Mouse (Mus musculus) cerebellum, adult 9-10 months (tissue): ENCODE measurements around the gene Pgls.

ENCODE experiments used
- DNase-seq: peaks from one replicate; pipeline ENCODE4 v3.0.0; 2022

The Pgls gene

GRCm38 (mm10) chr8:71601939-71602665 is 10.1 kb downstream of the Pgls start:
- no peak for DNase-seq

GRCm38 (mm10) chr8:71602666-71603334 is 10.8 kb downstream of the Pgls start:
- no peak for DNase-seq

- DNase-seq, result no peak
Measured at GRCm38 (mm10) chr8:71604021-71604420, 12.0 kb downstream of the Pgls start.

DNA sequence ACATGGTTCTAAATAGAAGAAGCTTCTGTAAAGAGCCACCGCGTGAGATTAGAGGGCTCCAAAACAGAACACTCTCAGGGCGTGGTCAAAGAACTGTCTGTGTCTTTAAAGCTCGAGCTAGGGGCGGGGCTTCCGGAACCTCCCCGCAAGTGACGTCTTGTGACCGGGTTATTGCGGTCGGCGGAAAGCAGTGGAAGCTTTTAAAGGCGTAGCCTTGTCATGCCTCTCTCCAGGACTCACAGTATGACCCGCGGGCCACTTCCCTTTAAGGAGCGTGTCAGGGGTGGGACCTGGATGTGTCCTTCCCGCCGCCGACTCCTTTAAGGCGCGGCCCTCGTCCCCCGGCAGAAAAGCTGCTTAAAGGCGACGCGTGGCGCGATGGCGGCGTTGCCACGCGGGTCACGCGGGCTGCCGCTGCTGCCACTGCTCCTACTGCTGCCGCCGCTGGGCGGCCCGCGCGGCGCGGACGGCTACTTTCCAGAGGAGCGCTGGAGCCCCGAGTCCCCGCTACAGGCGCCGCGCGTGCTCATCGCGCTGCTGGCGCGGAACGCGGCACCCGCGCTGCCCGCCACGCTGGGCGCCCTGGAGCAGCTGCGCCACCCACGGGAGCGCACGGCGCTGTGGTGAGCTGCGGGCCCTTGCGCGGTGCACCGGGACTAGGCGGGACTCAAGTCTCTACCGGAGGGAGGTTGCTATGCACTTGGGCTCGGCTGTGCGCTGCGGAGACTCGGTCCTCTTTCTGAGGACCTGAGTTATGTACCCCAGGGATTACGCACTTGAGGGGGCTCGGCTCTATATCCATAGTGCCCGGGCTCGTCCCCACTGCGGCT is 19.1 kb downstream of the Pgls start, which contains the start of gene Colgalt1:
Gene Colgalt1 (plus strand): TSS at position 177 of the 830 bp plus-strand sequence.
- DNase-seq, result peak; percentile 99

- DNase-seq, result no peak
Measured at GRCm38 (mm10) chr8:71612141-71612540, 20.2 kb downstream of the Pgls start.

DNA sequence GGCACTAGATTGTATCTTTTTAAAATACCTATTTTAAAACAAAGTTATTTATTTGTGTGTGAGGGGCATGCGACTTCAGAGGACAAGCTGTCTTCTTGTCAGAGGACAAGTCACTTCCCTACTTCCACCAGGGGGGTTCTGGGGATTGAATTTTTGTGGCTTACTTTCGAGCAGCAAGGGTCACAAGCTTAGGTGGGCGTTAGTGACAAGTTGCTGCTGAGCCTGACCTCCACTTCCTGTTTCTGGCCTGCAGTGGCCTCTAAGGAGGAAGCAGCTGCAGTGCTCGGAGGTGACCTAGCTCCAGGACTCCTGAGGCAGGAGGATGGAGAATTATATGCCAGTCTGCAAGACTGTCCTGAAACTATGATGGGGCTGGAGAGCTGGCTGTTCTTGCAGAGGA is 21.4 kb downstream of the Pgls start:
- no peak for DNase-seq

DNA sequence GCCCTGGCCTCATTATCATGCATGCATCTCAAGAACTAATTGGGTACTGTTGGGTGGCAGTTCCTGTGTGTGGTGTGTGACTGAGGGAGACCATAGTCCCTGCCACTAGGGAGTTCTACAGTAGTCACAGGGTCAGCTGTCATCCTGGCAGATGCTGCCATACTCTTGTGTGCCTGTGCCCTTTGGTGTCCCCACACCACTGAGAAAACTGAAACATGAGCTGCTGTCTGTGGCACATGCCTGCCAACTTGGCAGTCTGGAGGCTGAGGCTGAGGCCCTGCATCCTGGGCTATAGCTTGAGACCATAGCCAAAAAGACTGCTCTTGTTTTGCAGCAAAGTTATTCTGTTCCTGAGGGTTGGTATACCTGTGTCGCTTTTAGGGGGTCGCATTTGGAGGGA is 27.8 kb downstream of the Pgls start:
- DNase-seq, result no peak

DNA sequence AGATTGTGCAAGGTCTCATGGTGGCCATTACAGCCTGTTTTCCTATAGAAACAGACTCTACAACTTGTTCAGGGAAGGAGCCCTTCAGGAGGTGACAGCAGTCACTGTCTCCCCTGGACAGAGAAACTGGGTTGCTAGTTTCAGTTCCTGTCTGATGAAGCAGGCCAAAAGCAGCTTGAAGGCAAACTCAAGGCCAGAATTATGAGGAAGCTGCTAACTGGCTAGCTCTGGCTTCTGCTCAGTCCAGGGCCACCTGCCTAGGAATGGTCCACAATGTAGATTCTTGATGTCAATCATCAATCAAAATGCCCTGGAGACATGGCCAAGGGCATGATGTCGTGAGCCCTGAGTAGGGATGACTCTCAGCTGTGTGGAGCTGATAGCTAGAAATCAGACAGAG is 33.1 kb downstream of the Pgls start:
- DNase-seq, result no peak

DNA sequence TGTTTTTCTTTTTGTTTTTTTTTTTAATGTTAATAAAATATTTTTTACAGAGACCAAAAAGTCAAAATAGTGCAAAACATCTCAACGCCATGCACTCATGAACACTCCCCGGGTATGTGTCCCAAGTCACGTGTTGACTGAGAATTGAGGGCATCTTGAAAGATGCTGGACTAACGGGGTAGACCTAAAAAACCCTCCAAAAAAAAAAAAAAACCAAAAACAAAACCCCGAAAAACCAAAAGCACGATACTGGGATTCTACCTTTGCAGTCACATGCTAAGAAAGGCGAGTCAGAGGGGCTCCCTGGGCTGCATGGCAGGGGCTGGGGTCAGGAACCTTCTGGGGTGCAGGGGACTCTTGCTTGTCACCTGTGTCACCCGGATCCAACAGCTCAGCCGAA is 34.8 kb downstream of the Pgls start:
- no peak for DNase-seq

- no peak for DNase-seq
Measured at GRCm38 (mm10) chr8:71627265-71628099, 35.5 kb downstream of the Pgls start.

DNA sequence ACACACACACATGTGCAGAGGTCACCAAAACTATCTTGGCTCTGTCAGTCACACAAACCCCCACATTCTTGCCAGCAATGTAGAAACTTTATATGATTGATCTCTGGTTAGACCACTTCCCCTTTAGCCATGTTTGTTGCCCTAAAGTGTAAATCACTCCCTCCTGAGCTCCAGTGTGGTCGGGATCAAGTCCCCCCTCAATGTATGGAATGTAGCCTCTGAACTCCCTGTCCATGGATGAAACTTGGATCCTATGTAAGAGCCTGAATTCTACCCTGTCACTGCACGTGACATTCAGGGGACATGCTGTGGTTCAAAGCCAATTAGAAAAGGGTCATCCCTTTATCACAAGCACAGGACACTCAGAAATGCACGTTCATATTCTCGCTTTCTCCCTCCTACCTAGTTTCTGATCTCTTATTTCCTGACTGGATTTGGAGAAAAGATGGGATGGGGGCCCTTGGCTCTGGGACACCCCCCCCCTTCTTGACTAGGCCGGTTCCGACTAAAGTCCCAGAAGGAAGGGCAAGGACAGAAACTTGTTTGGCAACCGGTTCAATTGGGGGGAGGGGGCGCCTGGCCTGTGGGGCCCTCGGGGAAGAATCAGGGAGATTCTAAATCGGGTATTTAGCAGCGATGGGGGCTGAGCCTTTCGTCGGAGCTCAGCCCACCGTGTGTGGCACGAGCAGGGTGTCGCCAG is 36.6 kb downstream of the Pgls start:
- no peak for DNase-seq

GRCm38 (mm10) chr8:71629096-71629697 is 37.2 kb downstream of the Pgls start:
- peak; percentile 90 for DNase-seq

- DNase-seq, result peak; percentile 62
Measured at GRCm38 (mm10) chr8:71629781-71630212, 37.8 kb downstream of the Pgls start.

DNA sequence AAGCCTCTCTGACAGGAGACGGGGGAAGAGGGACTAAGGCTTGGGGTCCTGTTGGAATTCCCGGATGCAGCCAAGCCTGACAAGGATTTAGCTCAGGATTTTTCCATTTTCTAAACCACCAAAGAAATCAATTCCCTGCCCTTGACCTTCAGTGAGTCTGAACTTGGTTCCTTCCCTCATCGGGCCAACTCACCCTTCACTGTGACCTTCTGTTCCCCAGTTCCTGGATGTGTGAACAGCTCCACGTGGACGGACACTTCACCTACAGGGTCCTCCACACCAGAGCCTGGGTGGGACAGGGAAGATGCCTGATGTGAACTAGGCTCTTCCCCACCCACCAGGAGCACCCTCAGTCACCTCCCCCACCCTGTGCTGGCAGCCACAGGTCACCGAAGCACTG is 38.8 kb downstream of the Pgls start:
- no peak for DNase-seq

- DNase-seq, result no peak
Measured at GRCm38 (mm10) chr8:71631897-71632296, 39.9 kb downstream of the Pgls start.

DNA sequence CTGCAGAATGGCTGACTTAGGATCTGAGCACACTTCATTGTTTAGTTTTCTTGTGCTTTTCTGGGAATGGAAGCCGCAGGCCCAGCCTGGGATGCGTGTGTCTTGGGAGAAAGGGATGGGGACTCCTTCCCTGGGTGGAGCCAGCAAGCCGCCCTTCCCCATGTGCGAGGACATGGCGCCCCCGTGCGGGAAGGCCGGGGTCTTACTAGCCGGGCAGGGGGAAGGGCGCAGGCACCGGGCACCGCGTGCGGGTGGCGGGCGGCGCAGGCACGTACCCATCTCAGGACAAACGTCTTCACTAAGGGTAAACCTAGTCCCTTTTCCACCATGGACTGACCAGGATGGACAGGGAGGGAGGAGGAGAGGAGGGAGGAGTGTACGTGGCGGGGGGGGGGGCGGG is 41.2 kb downstream of the Pgls start:
- DNase-seq, result no peak

DNA sequence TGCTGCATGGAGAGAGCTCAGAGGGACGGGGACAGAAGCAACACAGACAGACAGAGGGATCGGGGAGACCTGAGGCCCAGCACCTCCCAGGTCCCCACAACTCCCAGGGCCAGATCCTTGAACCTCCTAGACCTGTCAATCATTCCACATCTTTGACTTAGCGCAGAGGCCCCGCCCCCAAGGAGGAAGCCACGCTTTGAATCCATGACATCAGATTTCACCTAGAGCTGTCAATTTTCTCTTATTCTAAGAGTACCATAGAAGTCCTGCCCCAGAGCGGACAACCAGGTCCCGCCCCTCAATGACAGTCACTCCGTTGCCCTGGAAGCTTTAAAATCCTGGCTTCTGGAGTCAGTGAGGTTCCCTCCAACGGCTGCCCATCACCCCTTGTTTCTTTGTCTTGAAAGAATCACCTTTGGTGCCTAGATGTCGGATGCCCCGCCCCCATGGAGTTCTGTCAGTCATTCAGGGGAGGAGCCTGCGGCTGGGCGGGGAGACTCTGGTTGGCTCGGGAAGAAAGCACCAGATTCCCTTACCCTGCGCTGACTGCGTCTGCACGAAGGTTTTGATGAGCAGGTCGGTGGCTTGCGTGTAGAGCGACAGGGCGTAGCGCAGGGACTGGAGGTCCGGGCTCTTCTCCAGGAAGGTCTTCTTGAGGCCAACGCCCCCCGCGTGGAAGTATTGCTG is 42.1 kb downstream of the Pgls start:
- DNase-seq, result peak; percentile 44

GRCm38 (mm10) chr8:71637149-71638095 is 45.4 kb downstream of the Pgls start:
- no peak for DNase-seq

DNA sequence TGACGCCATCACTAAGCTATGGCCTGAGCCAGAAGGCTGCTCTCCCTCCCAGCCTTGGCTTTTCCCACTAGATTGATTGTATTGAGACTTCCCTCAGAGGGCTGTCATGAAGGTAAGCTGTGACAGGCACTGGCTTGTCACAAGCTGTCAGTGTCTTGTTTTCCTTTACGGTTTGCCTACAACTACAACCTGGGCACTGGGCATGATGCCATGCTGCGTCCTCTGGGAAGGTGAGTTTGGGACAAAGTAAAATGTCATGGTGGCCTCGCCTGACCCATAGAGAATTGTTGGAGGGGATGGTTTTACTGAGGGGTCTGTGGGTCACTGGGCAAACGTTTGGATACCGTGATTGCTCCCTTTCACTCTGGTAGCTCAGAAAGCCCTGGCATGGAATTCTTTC is 46.3 kb downstream of the Pgls start:
- DNase-seq, result no peak

GRCm38 (mm10) chr8:71639318-71639717 is 47.3 kb downstream of the Pgls start:
- DNase-seq, result no peak
